Mouse (Mus musculus) thymus, adult 2 months (tissue): ENCODE results near the gene Gli2. TPM values are rescaled to one million over a fixed set of nuclear protein-coding genes. Genes with fewer than 3 reads are reported as not detected.

ENCODE experiments used
- DNase-seq: peaks from one replicate; pipeline ENCODE4 v3.0.0; 2021
- H3K27ac ChIP-seq: fragments of 200-500 bp; 2 replicates; pipeline ENCODE4 v1.5.1; 2012; ENCODE audit warnings: low read length, control low read depth; ENCODE audit not compliant: control insufficient read depth, insufficient read depth
- H3K27me3 ChIP-seq: fragments of 200-500 bp; 2 replicates; pipeline ENCODE4 v1.6.1; 2012; ENCODE audit warnings: mild to moderate bottlenecking, low read length, moderate library complexity, mixed read lengths; ENCODE audit not compliant: control insufficient read depth, insufficient read depth
- H3K36me3 ChIP-seq: fragments of 200-500 bp; 2 replicates; pipeline ENCODE4 v1.6.1; 2012; ENCODE audit warnings: mild to moderate bottlenecking, low read length, moderate library complexity; ENCODE audit not compliant: control insufficient read depth, insufficient read depth
- H3K4me1 ChIP-seq: fragments of 200-500 bp; replicated peaks from 2 replicates; pipeline ENCODE4 v1.6.1; 2012; ENCODE audit warnings: low read length; ENCODE audit not compliant: control insufficient read depth, insufficient read depth
- H3K4me3 ChIP-seq: fragments of 200-500 bp; 2 replicates; pipeline ENCODE4 v1.5.1; 2012; ENCODE audit warnings: mild to moderate bottlenecking, low read length, control low read depth, moderate library complexity; ENCODE audit not compliant: control insufficient read depth, insufficient read depth
- CTCF ChIP-seq: fragments of 200-500 bp; IDR thresholded peaks from 2 replicates; pipeline ENCODE4 v1.5.1; 2012; ENCODE audit warnings: mild to moderate bottlenecking, control low read depth, low read length, moderate library complexity, borderline replicate concordance; ENCODE audit not compliant: control insufficient read depth, poor library complexity, insufficient read depth; ENCODE audit errors: extremely low read depth
- POLR2A ChIP-seq: fragments of 200-500 bp; IDR thresholded peaks from 2 replicates; pipeline ENCODE4 v1.6.1; 2012; ENCODE audit warnings: mild to moderate bottlenecking, low read length, control low read depth, moderate library complexity; ENCODE audit not compliant: control insufficient read depth, poor library complexity, insufficient read depth; ENCODE audit errors: extremely low read depth
- WGBS: fragments of 180-500 bp; shearing (Covaris S2); methylation state at CpG from one replicate; pipeline ENCODE4 v1.1.7; 2018; 5-methylcytosine and 5-hydroxymethylcytosine counted together
- polyA plus RNA-seq: library from polyadenylated mRNA; depleted of rRNA; stranded (reverse); fragments of >200 nt; gene quantifications from 2 replicates; pipeline ENCODE4 v1.2.3, GENCODE M21; 2012

Gene Gli2
- polyA plus RNA-seq, 1 experiment: 2.4 TPM

DNA sequence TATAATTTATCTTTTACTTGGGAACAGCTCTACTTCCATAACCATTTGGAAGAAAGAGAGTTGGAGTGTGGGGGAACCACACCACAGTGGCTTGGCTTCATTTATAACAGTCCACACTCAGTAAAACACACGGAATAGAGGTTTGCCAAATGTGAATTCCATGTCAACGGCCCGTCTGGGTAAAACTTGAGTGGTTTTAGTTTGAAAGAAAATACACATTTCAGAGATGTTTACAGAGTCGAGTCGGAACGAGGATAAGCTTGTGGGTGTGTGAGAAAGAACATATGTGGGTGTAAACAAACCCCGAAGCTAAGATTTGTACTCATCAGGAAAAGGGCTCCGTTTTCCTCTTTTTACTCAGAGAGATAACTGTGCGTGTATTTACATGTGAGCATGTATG is 145.8 kb downstream of the Gli2 start:
- H3K36me3 ChIP-seq: no peaks in the 10 kb centered on the region
- H3K27me3 ChIP-seq: no peaks in the 10 kb centered on the region
- H3K4me3 ChIP-seq: no peak overlapping the region
- 90% methylated on average over 9 of the region's 9 CpGs for WGBS
- no peak overlapping the region for H3K27ac ChIP-seq
- DNase-seq: no peak
- TF ChIP-seq CTCF: no peak
- no peaks in the 10 kb centered on the region for H3K4me1 ChIP-seq

DNA sequence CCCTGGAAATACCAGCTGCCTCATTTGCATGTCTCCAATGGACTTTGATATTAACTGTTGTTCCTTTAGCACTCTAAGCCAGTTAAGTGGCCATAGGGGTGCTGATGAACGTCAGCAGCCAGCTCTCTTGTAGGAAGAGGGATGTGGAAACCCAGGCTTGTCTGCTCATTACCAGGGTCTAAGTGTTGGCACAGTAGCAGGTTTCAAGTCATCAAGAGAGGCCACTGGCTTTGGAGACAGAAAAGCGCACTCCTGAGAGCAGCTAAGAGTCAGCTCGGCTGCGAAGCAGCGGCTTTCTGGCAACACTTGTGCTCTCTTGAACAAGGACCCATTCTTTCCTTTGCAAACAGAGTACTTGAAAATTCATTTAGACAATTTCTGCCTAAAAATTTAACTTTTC is 148.1 kb downstream of the Gli2 start:
- DNase-seq: no peak
- Histone ChIP-seq H3K4me3 (no peak overlapping the region), H3K27ac (no peak overlapping the region), H3K4me1 (no peaks in the 10 kb centered on the region), H3K27me3 (no peaks in the 10 kb centered on the region), H3K36me3 (no peaks in the 10 kb centered on the region)
- 95% methylated on average over 5 of the region's 5 CpGs for WGBS
- TF ChIP-seq POLR2A (no peak), CTCF (no peak)

DNA sequence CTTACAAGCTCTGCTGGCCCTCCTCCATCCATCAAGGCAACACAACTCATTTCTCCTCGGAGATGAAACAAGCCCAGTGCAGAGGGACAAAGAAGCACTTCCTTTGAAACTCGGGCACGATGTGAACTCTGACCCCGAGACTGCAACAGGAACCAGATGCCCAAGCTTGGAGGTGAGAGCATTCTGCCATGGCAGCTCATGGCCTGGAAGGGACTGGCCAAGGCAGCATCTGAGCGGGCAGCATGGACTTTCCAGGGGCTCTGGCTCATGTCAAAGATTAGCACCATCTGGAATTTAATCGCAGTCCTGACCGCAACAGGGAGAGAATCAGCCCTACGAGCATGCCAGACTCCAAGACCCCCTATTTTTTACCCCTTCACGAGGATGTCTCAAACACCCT is 148.5 kb downstream of the Gli2 start:
- TF ChIP-seq CTCF (no peak), POLR2A (no peak)
- WGBS: 81% methylated on average over 9 of the region's 9 CpGs
- H3K27ac ChIP-seq: no peak overlapping the region

DNA sequence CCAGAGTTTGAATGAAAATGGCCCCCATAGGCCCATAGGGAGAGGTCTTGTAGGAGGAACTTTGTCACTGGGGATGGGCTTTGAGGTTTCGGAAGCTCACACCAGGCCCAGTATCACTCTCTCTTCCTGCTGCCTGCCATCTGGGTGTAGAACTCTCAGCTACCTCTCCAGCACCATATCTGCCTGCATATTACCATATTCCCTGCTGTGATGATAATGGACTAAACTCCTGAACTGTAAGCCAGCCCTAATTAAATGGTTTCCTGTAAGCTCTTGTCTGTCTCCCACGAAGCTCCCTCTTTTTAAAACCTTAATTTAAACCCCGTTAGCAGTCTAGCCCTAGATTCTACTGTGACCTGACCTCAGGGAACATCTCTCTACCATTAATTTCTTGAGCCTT is 149.0 kb downstream of the Gli2 start:
- Histone ChIP-seq H3K27me3 (no peaks in the 10 kb centered on the region), H3K4me1 (no peaks in the 10 kb centered on the region), H3K4me3 (no peak overlapping the region), H3K36me3 (no peaks in the 10 kb centered on the region), H3K27ac (no peak overlapping the region)
- WGBS: 90% methylated on average over 3 of the region's 3 CpGs
- DNase-seq: no peak
- TF ChIP-seq POLR2A (no peak), CTCF (no peak)

More for the DNA sequence above, 148.5 kb downstream of the Gli2 start:
- no peaks in the 10 kb centered on the region for H3K4me1 ChIP-seq
- DNase-seq: no peak
- no peaks in the 10 kb centered on the region for H3K27me3 ChIP-seq
- H3K4me3 ChIP-seq: no peak overlapping the region
- no peaks in the 10 kb centered on the region for H3K36me3 ChIP-seq

DNA sequence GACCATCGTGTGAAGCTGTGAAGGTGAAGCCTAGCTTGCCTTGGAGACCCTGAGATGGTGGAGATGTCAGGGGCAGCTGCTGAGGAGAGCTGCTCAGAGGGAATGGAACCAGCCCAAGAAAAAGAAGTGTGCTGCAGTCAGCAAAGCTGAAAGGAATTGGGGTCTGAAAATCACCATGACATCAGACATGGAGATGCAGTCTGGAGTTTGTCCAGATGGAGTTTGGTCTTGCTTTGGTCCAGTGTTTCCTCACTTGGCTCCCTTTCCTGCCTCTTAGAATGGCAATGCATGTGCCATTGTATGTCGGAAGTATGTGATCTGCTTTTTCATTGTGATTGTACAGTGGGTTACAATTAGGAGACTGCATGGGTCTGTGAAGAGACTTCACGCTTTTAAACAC is 149.7 kb downstream of the Gli2 start:
- TF ChIP-seq POLR2A: no peak
- no peaks in the 10 kb centered on the region for H3K4me1 ChIP-seq
- WGBS: 93% methylated on average over 3 of the region's 3 CpGs

DNA sequence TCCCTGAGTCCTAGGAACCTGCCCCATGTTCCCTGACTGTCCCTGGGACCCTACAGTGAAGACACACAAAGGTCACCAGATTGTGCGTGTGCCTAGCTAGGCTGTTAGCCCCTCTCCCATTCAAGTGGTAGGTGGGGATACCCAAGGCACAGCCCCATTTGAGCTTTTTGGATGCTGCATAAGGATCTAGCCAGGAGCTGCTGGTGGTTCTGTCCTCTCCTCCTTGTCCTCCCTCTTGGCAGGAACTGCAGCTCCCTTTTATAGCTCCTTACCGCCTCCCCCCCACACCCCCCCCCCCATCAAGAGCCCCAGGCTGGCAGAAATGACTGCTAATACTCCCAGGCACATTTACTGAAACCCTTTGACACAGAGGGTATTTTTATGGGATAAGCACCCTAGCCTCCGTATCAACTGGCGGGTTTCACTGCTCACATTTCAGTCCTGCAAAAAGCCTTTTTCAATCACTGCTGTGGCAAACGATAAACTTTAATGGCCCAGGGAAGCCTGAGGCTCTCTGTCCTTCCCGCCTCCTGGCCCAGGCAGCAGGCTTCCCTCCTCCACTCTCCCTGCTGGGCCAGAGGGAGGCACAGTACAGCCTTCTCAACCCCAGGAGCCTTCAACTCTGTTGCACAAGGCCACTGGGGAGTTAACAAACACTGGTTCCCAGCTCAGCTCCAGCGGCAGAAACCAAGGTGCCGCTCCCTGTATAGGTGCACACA is 151.4 kb downstream of the Gli2 start:
- Histone ChIP-seq H3K36me3 (no peaks in the 10 kb centered on the region), H3K4me1 (no peaks in the 10 kb centered on the region), H3K4me3 (no peak overlapping the region), H3K27ac (no peak overlapping the region), H3K27me3 (no peaks in the 10 kb centered on the region)
- TF ChIP-seq CTCF: no peak
- TF ChIP-seq POLR2A: no peak
- 78% methylated on average over 8 of the region's 8 CpGs for WGBS
- no peak for DNase-seq

More for the DNA sequence above, 149.7 kb downstream of the Gli2 start:
- DNase-seq: no peak
- Histone ChIP-seq H3K27ac (no peak overlapping the region), H3K27me3 (no peaks in the 10 kb centered on the region), H3K4me3 (no peak overlapping the region), H3K36me3 (no peaks in the 10 kb centered on the region)

DNA sequence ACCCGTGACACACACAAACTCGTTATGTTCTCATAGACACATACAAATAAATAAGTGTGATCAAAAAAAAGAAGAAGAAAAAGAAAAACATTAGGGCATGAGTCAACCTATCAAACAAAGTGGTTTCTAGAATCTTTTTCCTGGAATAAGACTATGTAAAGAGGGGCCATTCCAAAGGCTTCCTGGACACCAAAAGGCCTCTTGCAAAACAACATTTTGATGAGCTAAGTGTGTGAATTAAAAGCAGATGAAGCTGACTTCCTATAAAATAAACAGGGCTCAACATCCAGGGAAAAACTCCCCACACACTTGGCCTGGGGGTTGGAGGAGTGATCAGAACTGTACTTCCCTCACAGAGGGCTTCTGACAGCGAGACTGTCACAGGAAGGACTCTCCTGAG is 155.1 kb downstream of the Gli2 start:
- H3K27me3 ChIP-seq: no peaks in the 10 kb centered on the region
- H3K36me3 ChIP-seq: no peaks in the 10 kb centered on the region
- no peak for TF ChIP-seq CTCF
- no peak for TF ChIP-seq POLR2A
- no peak overlapping the region for H3K27ac ChIP-seq
- no peaks in the 10 kb centered on the region for H3K4me1 ChIP-seq
- DNase-seq: no peak
- H3K4me3 ChIP-seq: no peak overlapping the region
- 82% methylated on average over 3 of the region's 3 CpGs for WGBS
